In genomic region chr9:56089778-56090520, GRCm38 (mm10) we compare ENCODE assay signal across 8 mouse cellular contexts. TPM values are rescaled to one million over a fixed set of nuclear protein-coding genes. Genes with fewer than 3 reads are reported as not detected.
DNase-seq lines count a peak whose midpoint lies in the region; ATAC-seq and TF ChIP-seq lines count a peak whose summit lies in the region.

TSS of gene Pstpip1 (plus strand) at chr9:56089962.

- no peaks in the 10 kb centered on the region for H3K79me2 ChIP-seq in liver, adult 2 months (ENCODE audit: control insufficient read depth, insufficient read depth, low read length)

- WGBS in heart, embryonic 11.5 days (ENCODE audit: insufficient replicate concordance), result 34% methylated on average over 20 of the region's 22 CpGs
- WGBS in kidney, embryonic 14.5 days, result 19% methylated on average over 22 of the region's 22 CpGs
- WGBS in liver, adult 2 months, result 47% methylated on average over 22 of the region's 22 CpGs

- ATAC-seq in heart, embryonic 11.5 days (replicated peaks; ENCODE audit: insufficient number of reproducible peaks, low FRiP score, low TSS enrichment), result peak; percentile 44; the same call in 1 of the 2 replicates
- ATAC-seq in kidney, embryonic 14.5 days (ENCODE audit: low FRiP score, low TSS enrichment), result peak; percentile 71
- ATAC-seq in monocyte, adult 5-6 weeks (replicated peaks; ENCODE audit: insufficient number of reproducible peaks, low FRiP score, low TSS enrichment, poor library complexity, severe bottlenecking), result peak; percentile 63

- H3K27me3 ChIP-seq in heart, embryonic 11.5 days (ENCODE audit: control insufficient read depth, insufficient read depth, low read length), result no peaks in the 10 kb centered on the region
- no peaks in the 10 kb centered on the region for H3K27me3 ChIP-seq in kidney, embryonic 14.5 days (ENCODE audit: control insufficient read depth, insufficient read depth, low read length)
- no peaks in the 10 kb centered on the region for H3K27me3 ChIP-seq in liver, adult 2 months (ENCODE audit: control insufficient read depth, insufficient read depth, low read length)

- H3K4me3 ChIP-seq in heart, embryonic 11.5 days (ENCODE audit: low read depth, low read length), result no peak within 1 kb of the TSS
- no peak within 1 kb of the TSS for H3K4me3 ChIP-seq in kidney, embryonic 14.5 days (ENCODE audit: low read length)
- H3K4me3 ChIP-seq in liver, adult 2 months (ENCODE audit: insufficient read depth, low read depth, low read length), result peak within 1 kb of the TSS; percentile 29; the same call in 1 of the 2 replicates

- peak within 1 kb of the TSS; percentile 30 for H3K4me2 ChIP-seq in heart, embryonic 11.5 days
- H3K4me2 ChIP-seq in kidney, embryonic 14.5 days (replicated peaks; ENCODE audit: low read depth, low read length), result 0 out of 2 replicates have a peak within 1 kb of the TSS, but pooled peaks have one; percentile 2

- no peak for TF ChIP-seq CTCF in liver, adult 2 months (IDR thresholded peaks at IDR 0.05; ENCODE audit: low read depth, low read length)

- H3K27ac ChIP-seq in heart, embryonic 11.5 days (ENCODE audit: low read depth, low read length), result no peak within 1 kb of the TSS; the same call in 1 of the 2 replicates
- no peak within 1 kb of the TSS; the same call in 1 of the 2 replicates for H3K27ac ChIP-seq in kidney, embryonic 14.5 days (ENCODE audit: low read depth, low read length)
- no peak within 1 kb of the TSS; the same call in 1 of the 2 replicates for H3K27ac ChIP-seq in liver, adult 2 months (replicated peaks; ENCODE audit: insufficient read depth, low read depth, low read length)

- H3K4me1 ChIP-seq in heart, embryonic 11.5 days (ENCODE audit: control insufficient read depth, insufficient read depth, low read length), result peaks cover 13% of the 10 kb centered on the region
- peaks cover 4% of the 10 kb centered on the region; the same call in 1 of the 2 replicates for H3K4me1 ChIP-seq in kidney, embryonic 14.5 days (ENCODE audit: control insufficient read depth, insufficient read depth, low read length)
- H3K4me1 ChIP-seq in liver, adult 2 months (ENCODE audit: control insufficient read depth, insufficient read depth, low read length), result no peaks in the 10 kb centered on the region

- H3K36me3 ChIP-seq in heart, embryonic 11.5 days (ENCODE audit: control insufficient read depth, insufficient read depth, low read length), result no peaks in the 10 kb centered on the region
- H3K36me3 ChIP-seq in kidney, embryonic 14.5 days (ENCODE audit: control insufficient read depth, insufficient read depth, low read length), result no peaks in the 10 kb centered on the region
- H3K36me3 ChIP-seq in liver, adult 2 months (ENCODE audit: control insufficient read depth, insufficient read depth, low read length), result no peaks in the 10 kb centered on the region

- no peaks in the 10 kb centered on the region for H3K9me3 ChIP-seq in heart, embryonic 11.5 days (replicated peaks; ENCODE audit: control insufficient read depth, low read length)
- no peaks in the 10 kb centered on the region for H3K9me3 ChIP-seq in kidney, embryonic 14.5 days (ENCODE audit: control insufficient read depth, low read length)

- TF ChIP-seq POLR2A in liver, adult 2 months (IDR thresholded peaks at IDR 0.05; ENCODE audit: extremely low read depth, insufficient read depth, low read length), result no peak

- DNase-seq in layer of hippocampus, adult 11-12 months (ENCODE audit: low spot score), result peak; percentile 68
- no peak for DNase-seq in layer of hippocampus, adult 9-10 months (ENCODE audit: low spot score)
- peak; percentile 51 for DNase-seq in fat pad, adult 2 months (ENCODE audit: extremely low read depth, low read depth, low spot score)
- no peak for DNase-seq in liver, adult 2 months (ENCODE audit: extremely low read depth, low read depth, low spot score)
- peak; percentile 87 to 89 for DNase-seq in spleen, postnatal 36 days (ENCODE audit: low spot score in 2 of 2)

- peak within 1 kb of the TSS; percentile 46; the same call in 1 of the 2 replicates for H3K9ac ChIP-seq in heart, embryonic 11.5 days (ENCODE audit: low read depth, low read length)
- H3K9ac ChIP-seq in kidney, embryonic 14.5 days (ENCODE audit: low read depth, low read length), result peak within 1 kb of the TSS; percentile 31; the same call in 1 of the 2 replicates
- H3K9ac ChIP-seq in liver, adult 2 months (ENCODE audit: low read depth, low read length), result peak within 1 kb of the TSS; percentile 42

RNA-seq across cellular contexts. Expression of gene Pstpip1, which starts in this region (rescaled TPM):
- polyA plus RNA-seq in heart, embryonic 11.5 days (2014; fragmentation: Nextera tagmentation; extraction: Ambion mirVana), result 0.27 and 0.39 TPM in 2 replicates
- 0.28 and 0.53 TPM in 2 replicates for polyA plus RNA-seq in kidney, embryonic 14.5 days (2014; fragmentation: Nextera tagmentation; extraction: Ambion mirVana)
- total RNA-seq in liver, adult 2 months (2014; rRNA removed), result 0.37 and 0.40 TPM in 2 replicates
- 0.44 and 1.1 TPM in 2 replicates for polyA plus RNA-seq in liver, adult 2 months (2012; rRNA removed)
- total RNA-seq in monocyte, adult 5-6 weeks (2017), result 114 to 190 TPM (median 131 TPM) in 3 replicates

Comparison
In these comparisons a context has a peak if more than half of its experiments do, and no peak if none do; other contexts are left out.
1. RNA of gene Pstpip1 (total RNA-seq): 114 to 190 TPM in monocyte, adult 5-6 weeks; 0.37 to 0.40 TPM in liver, adult 2 months; every median in the first group is over 10 times any median in the second.
2. DNase-seq: peak in layer of hippocampus, adult 11-12 months (single experiment), fat pad, adult 2 months (single experiment) and spleen, postnatal 36 days (2 of 2); none in layer of hippocampus, adult 9-10 months (single experiment) and liver, adult 2 months (single experiment).
3. Peak in ATAC-seq, H3K9ac ChIP-seq and H3K4me2 ChIP-seq in heart, embryonic 11.5 days; RNA of the gene not detected or under 1 TPM.
4. Peak in ATAC-seq, H3K9ac ChIP-seq and H3K4me2 ChIP-seq in kidney, embryonic 14.5 days; RNA of the gene not detected or under 1 TPM.
5. Peak in every context shown above with its lines, with median percentiles within 50 percentile points of each other: ATAC-seq and H3K9ac ChIP-seq.